Mouse (Mus musculus) embryonic facial prominence, embryonic 15.5 days (tissue): ENCODE measurements around the gene Chmp6. TPM values are rescaled to one million over a fixed set of nuclear protein-coding genes. Genes with fewer than 3 reads are reported as not detected.

Experiments used
- ATAC-seq: fragments of 200-750 bp; cut with Nextera tagmentation; 2 replicates; pipeline ENCODE4 v1.8.0; 2017; ENCODE audit warnings: low read depth, moderate TSS enrichment; ENCODE audit not compliant: insufficient number of reproducible peaks, low FRiP score, low TSS enrichment
- H3K27ac ChIP-seq: fragments of 300-500 bp; sonication (generic); replicated peaks from 2 replicates; pipeline ENCODE4 v1.5.1; 2015; ENCODE audit warnings: mild to moderate bottlenecking, inconsistent platforms
- H3K27me3 ChIP-seq: fragments of 300-500 bp; sonication (generic); 2 replicates; pipeline ENCODE4 v1.6.1; 2015; ENCODE audit warnings: inconsistent platforms
- H3K36me3 ChIP-seq: fragments of 300-500 bp; sonication (generic); 2 replicates; pipeline ENCODE4 v1.6.1; 2015; ENCODE audit warnings: mild to moderate bottlenecking, inconsistent platforms
- H3K4me1 ChIP-seq: fragments of 300-500 bp; sonication (generic); 2 replicates; pipeline ENCODE4 v1.6.1; 2015; ENCODE audit warnings: inconsistent platforms
- H3K4me2 ChIP-seq: fragments of 300-500 bp; sonication (generic); replicated peaks from 2 replicates; pipeline ENCODE4 v1.6.1; 2015; ENCODE audit warnings: mild to moderate bottlenecking, inconsistent platforms
- H3K4me3 ChIP-seq: fragments of 300-500 bp; sonication (generic); replicated peaks from 2 replicates; pipeline ENCODE4 v1.5.1; 2015; ENCODE audit warnings: mild to moderate bottlenecking, inconsistent platforms
- H3K9ac ChIP-seq: fragments of 300-500 bp; sonication (generic); 2 replicates; pipeline ENCODE4 v1.6.1; 2015; ENCODE audit warnings: inconsistent platforms
- H3K9me3 ChIP-seq: fragments of 300-500 bp; sonication (generic); replicated peaks from 2 replicates; pipeline ENCODE4 v1.6.1; 2016; ENCODE audit warnings: inconsistent platforms
- WGBS: fragments of 180-500 bp; shearing (Covaris S2); methylation state at CpG from one replicate; pipeline ENCODE4 v1.1.7; 2015; 5-methylcytosine and 5-hydroxymethylcytosine counted together
- polyA plus RNA-seq: library from polyadenylated mRNA; unstranded; fragments of >200 nt; fragmentation: Nextera tagmentation; extraction: Ambion mirVana; gene quantifications from 2 replicates; pipeline ENCODE4 v1.2.1, GENCODE M21; 2015

The Chmp6 gene
- polyA plus RNA-seq = 93.8 and 95.1 TPM in 2 replicates

- Histone ChIP-seq H3K36me3 (peaks cover 29% of the 10 kb centered on the region), H3K9me3 (no peaks in the 10 kb centered on the region), H3K4me1 (peaks cover 40% of the 10 kb centered on the region), H3K4me2 (peak within 1 kb of the TSS; percentile 83), H3K27ac (peak within 1 kb of the TSS; percentile 67), H3K4me3 (peak within 1 kb of the TSS; percentile 66), H3K27me3 (0 out of 2 replicates have a peak, but pooled peaks cover 4% of the 10 kb centered on the region), H3K9ac (peak within 1 kb of the TSS; percentile 85)
- ATAC-seq = peak; percentile 73
- under 1% methylated on average over 48 of the region's 48 CpGs for WGBS
Measured at GRCm38 (mm10) chr11:119913291-119913934, at the start of gene Chmp6. Gene Chmp6, plus strand, starts transcription at chr11:119913441.

- Histone ChIP-seq H3K27ac (no peak overlapping the region), H3K4me2 (no peak overlapping the region), H3K4me3 (no peak overlapping the region), H3K4me1 (peaks cover 19% of the 10 kb centered on the region), H3K9me3 (no peaks in the 10 kb centered on the region), H3K27me3 (no peaks in the 10 kb centered on the region), H3K36me3 (peaks cover 25% of the 10 kb centered on the region), H3K9ac (no peak overlapping the region)
- no peak for ATAC-seq
- WGBS = 73% methylated on average over 6 of the region's 6 CpGs
Measured at GRCm38 (mm10) chr11:119866837-119867236, 46.4 kb upstream of the Chmp6 start.

- peaks cover 13% of the 10 kb centered on the region for H3K4me1 ChIP-seq
- no peak for ATAC-seq
- no peak overlapping the region for H3K27ac ChIP-seq
- no peaks in the 10 kb centered on the region for H3K9me3 ChIP-seq
- peaks cover 34% of the 10 kb centered on the region for H3K36me3 ChIP-seq
- no peak overlapping the region for H3K9ac ChIP-seq
- no peak overlapping the region for H3K4me3 ChIP-seq
- no peak overlapping the region for H3K4me2 ChIP-seq
- no peaks in the 10 kb centered on the region for H3K27me3 ChIP-seq
- 45% methylated on average over 3 of the region's 3 CpGs for WGBS
Measured at GRCm38 (mm10) chr11:119868138-119868537, 45.1 kb upstream of the Chmp6 start.

- peak overlapping the region; percentile 41; the same call in 1 of the 2 replicates for H3K27ac ChIP-seq
- H3K36me3 ChIP-seq = peaks cover 38% of the 10 kb centered on the region
- no peaks in the 10 kb centered on the region for H3K27me3 ChIP-seq
- no peak for ATAC-seq
- WGBS = 65% methylated on average over 4 of the region's 4 CpGs
- no peak overlapping the region for H3K4me2 ChIP-seq
- H3K9me3 ChIP-seq = no peaks in the 10 kb centered on the region
- H3K9ac ChIP-seq = no peak overlapping the region
- peaks cover 8% of the 10 kb centered on the region for H3K4me1 ChIP-seq
- no peak overlapping the region for H3K4me3 ChIP-seq
Measured at GRCm38 (mm10) chr11:119868556-119868955, 44.7 kb upstream of the Chmp6 start.

- H3K4me1 ChIP-seq = peaks cover 4% of the 10 kb centered on the region; the same call in 1 of the 2 replicates
- H3K4me3 ChIP-seq = no peak overlapping the region
- ATAC-seq = no peak
- no peaks in the 10 kb centered on the region for H3K27me3 ChIP-seq
- H3K36me3 ChIP-seq = peaks cover 52% of the 10 kb centered on the region
- WGBS = 90% methylated on average over 7 of the region's 7 CpGs
- no peaks in the 10 kb centered on the region for H3K9me3 ChIP-seq
- no peak overlapping the region for H3K4me2 ChIP-seq
- no peak overlapping the region for H3K9ac ChIP-seq
- H3K27ac ChIP-seq = no peak overlapping the region
Measured at GRCm38 (mm10) chr11:119871141-119871540, 42.1 kb upstream of the Chmp6 start.

GRCm38 (mm10) chr11:119873643-119874042 is 39.6 kb upstream of the Chmp6 start:
- H3K4me3 ChIP-seq = no peak overlapping the region
- no peak overlapping the region for H3K4me2 ChIP-seq
- 88% methylated on average over 4 of the region's 4 CpGs for WGBS
- no peak overlapping the region for H3K9ac ChIP-seq
- H3K9me3 ChIP-seq = no peaks in the 10 kb centered on the region
- peaks cover 69% of the 10 kb centered on the region for H3K36me3 ChIP-seq
- no peak overlapping the region for H3K27ac ChIP-seq
- H3K4me1 ChIP-seq = no peaks in the 10 kb centered on the region
- H3K27me3 ChIP-seq = no peaks in the 10 kb centered on the region
- no peak for ATAC-seq

- Histone ChIP-seq H3K4me1 (no peaks in the 10 kb centered on the region), H3K27ac (no peak overlapping the region), H3K27me3 (no peaks in the 10 kb centered on the region), H3K9ac (no peak overlapping the region), H3K4me3 (no peak overlapping the region), H3K4me2 (no peak overlapping the region), H3K36me3 (peaks cover 74% of the 10 kb centered on the region), H3K9me3 (no peaks in the 10 kb centered on the region)
- 79% methylated on average over 1 of the region's 1 CpGs for WGBS
- no peak for ATAC-seq
Measured at GRCm38 (mm10) chr11:119874841-119875240, 38.4 kb upstream of the Chmp6 start.

- no peak overlapping the region for H3K4me2 ChIP-seq
- whole genome bisulfite sequencing = 81% methylated on average over 9 of the region's 9 CpGs
- no peak overlapping the region for H3K4me3 ChIP-seq
- H3K4me1 ChIP-seq = no peaks in the 10 kb centered on the region
- ATAC-seq = no peak
- no peak overlapping the region for H3K9ac ChIP-seq
- peaks cover 79% of the 10 kb centered on the region for H3K36me3 ChIP-seq
- H3K9me3 ChIP-seq = no peaks in the 10 kb centered on the region
- no peaks in the 10 kb centered on the region for H3K27me3 ChIP-seq
- H3K27ac ChIP-seq = no peak overlapping the region
Measured at GRCm38 (mm10) chr11:119875685-119876084, 37.6 kb upstream of the Chmp6 start.

GRCm38 (mm10) chr11:119877124-119877523 is 36.1 kb upstream of the Chmp6 start:
- Histone ChIP-seq H3K4me1 (no peaks in the 10 kb centered on the region), H3K4me3 (no peak overlapping the region), H3K9ac (no peak overlapping the region), H3K9me3 (no peaks in the 10 kb centered on the region), H3K27me3 (no peaks in the 10 kb centered on the region), H3K27ac (no peak overlapping the region), H3K36me3 (peaks cover 68% of the 10 kb centered on the region), H3K4me2 (no peak overlapping the region)
- WGBS = 92% methylated on average over 7 of the region's 7 CpGs
- ATAC-seq = no peak

- no peak for ATAC-seq
- WGBS = 85% methylated on average over 5 of the region's 5 CpGs
- Histone ChIP-seq H3K4me1 (no peaks in the 10 kb centered on the region), H3K27me3 (no peaks in the 10 kb centered on the region), H3K36me3 (peaks cover 45% of the 10 kb centered on the region), H3K4me2 (no peak overlapping the region), H3K27ac (no peak overlapping the region), H3K4me3 (no peak overlapping the region), H3K9me3 (no peaks in the 10 kb centered on the region), H3K9ac (no peak overlapping the region)
Measured at GRCm38 (mm10) chr11:119879573-119879972, 33.7 kb upstream of the Chmp6 start.

- ATAC-seq = no peak
- H3K9ac ChIP-seq = no peak overlapping the region
- no peaks in the 10 kb centered on the region for H3K4me1 ChIP-seq
- no peak overlapping the region for H3K4me3 ChIP-seq
- peaks cover 48% of the 10 kb centered on the region for H3K36me3 ChIP-seq
- no peaks in the 10 kb centered on the region for H3K27me3 ChIP-seq
- no peaks in the 10 kb centered on the region for H3K9me3 ChIP-seq
- H3K27ac ChIP-seq = no peak overlapping the region
- whole genome bisulfite sequencing = 82% methylated on average over 2 of the region's 2 CpGs
- no peak overlapping the region for H3K4me2 ChIP-seq
Measured at GRCm38 (mm10) chr11:119883646-119884045, 29.6 kb upstream of the Chmp6 start.

- Histone ChIP-seq H3K4me2 (no peak overlapping the region), H3K27ac (no peak overlapping the region), H3K4me1 (no peaks in the 10 kb centered on the region), H3K36me3 (peaks cover 77% of the 10 kb centered on the region), H3K4me3 (no peak overlapping the region), H3K9me3 (no peaks in the 10 kb centered on the region), H3K9ac (no peak overlapping the region), H3K27me3 (no peaks in the 10 kb centered on the region)
- WGBS = 80% methylated on average over 3 of the region's 3 CpGs
- no peak for ATAC-seq
Measured at GRCm38 (mm10) chr11:119889966-119890365, 23.3 kb upstream of the Chmp6 start.
